Mouse (Mus musculus): ENCODE measurements at regions not wholly inside any gene's neighbourhood (a gene's known extent, or its start where the extent isn't known, plus 50 kb on each side); places are given as distances from the start of the nearest gene placed in this dataset.

GRCm38 (mm10) chr6:26033392-26033791, 224.3 kb upstream of the Pot1a start:
- no peak for DNase-seq (ENCODE audit: low read depth, low spot score)

GRCm38 (mm10) chr6:26015388-26015787, 206.3 kb upstream of the Pot1a start:
- no peak for DNase-seq (ENCODE audit: low read depth, low spot score)

GRCm38 (mm10) chr6:25994044-25994443, 185.0 kb upstream of the Pot1a start:
- no peak for DNase-seq (ENCODE audit: low read depth, low spot score)

- no peak for DNase-seq (ENCODE audit: low read depth, low spot score)
Measured at GRCm38 (mm10) chr6:25978171-25978847, 169.3 kb upstream of the Pot1a start.

- no peak for DNase-seq (ENCODE audit: low read depth, low spot score)
Measured at GRCm38 (mm10) chr6:25965452-25965851, 156.4 kb upstream of the Pot1a start.

- DNase-seq (ENCODE audit: low read depth, low spot score), result no peak
Measured at GRCm38 (mm10) chr6:25931148-25931553, 122.1 kb upstream of the Pot1a start.

- no peak for DNase-seq (ENCODE audit: low read depth, low spot score)
Measured at GRCm38 (mm10) chr6:25917852-25918465, 108.9 kb upstream of the Pot1a start.

- no peak for DNase-seq (ENCODE audit: low read depth, low spot score)
Measured at GRCm38 (mm10) chr6:25914122-25914521, 105.1 kb upstream of the Pot1a start.

GRCm38 (mm10) chr6:25899944-25900343, 90.9 kb upstream of the Pot1a start:
- peak; percentile 14 for DNase-seq (ENCODE audit: low read depth, low spot score)

- no peak for DNase-seq (ENCODE audit: low read depth, low spot score)
Measured at GRCm38 (mm10) chr6:25894454-25895250, 85.6 kb upstream of the Pot1a start.

- peak; percentile 24 for DNase-seq (ENCODE audit: low read depth, low spot score)
Measured at GRCm38 (mm10) chr6:25867922-25868321, 58.9 kb upstream of the Pot1a start.
